Mouse (Mus musculus): ENCODE results near the gene Vwf.

Vwf gene

GRCm38 (mm10) chr6:125622434-125622833 is 75.9 kb downstream of the Vwf start:
- no peak for DNase-seq (ENCODE audit: low spot score in 2 of 2)

DNA sequence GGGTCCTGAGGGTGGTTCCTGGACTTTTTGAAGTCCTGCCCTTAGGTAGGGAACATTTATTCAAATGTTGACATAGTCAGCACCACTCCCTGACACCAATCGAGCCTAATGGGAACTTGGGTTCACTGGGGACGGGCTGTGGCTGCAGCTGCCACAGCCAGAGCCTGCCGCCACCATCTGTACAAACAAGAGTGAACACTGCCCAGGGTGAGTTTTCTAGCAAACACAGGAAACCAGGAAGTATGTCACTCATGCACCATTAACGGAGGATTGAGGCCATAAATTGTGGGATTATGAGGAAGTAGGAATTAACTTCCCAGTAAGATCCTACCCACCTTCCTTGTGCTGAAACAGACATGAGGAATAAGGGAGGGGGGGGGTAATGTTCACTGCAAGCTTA is 93.9 kb downstream of the Vwf start:
- no peak for DNase-seq (ENCODE audit: low spot score in 2 of 2)

DNA sequence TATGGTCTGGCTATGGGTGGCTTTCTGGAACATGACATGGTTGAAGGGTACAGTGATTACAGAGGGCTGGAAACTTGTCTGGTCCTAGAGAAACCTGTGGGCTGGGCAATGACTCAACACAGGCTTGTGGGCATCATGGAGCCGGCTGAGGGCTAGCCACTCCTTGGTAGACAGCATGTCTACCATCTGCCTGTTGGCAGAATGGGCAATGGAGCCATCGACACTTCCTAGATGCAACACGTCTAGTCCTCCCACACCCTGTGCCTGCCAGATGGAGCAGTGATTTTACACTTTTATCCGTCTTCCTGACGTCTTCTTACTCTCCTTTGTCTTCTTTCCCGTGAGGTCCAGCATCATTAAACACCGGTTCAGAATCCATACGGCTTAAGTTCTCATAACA is 94.6 kb downstream of the Vwf start:
- no peak for DNase-seq (ENCODE audit: low spot score in 2 of 2)

DNA sequence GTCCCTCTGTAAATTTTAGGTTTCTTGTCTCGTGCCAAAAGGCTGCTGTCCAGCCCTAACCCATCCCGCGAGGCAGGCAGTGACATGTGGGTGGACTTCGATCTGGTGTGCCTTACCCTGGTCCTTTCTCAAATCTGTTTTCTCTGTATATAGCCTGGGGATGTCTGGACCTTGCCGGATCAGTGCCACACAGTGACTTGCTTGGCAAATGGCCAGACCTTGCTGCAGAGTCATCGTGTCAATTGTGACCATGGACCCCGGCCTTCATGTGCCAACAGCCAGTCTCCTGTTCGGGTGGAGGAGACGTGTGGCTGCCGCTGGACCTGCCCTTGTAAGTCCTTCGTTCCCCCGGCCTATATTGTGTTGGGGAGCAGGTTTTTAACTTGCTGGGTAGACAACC is 102.4 kb downstream of the Vwf start:
- DNase-seq (ENCODE audit: low spot score in 2 of 2): no peak

DNA sequence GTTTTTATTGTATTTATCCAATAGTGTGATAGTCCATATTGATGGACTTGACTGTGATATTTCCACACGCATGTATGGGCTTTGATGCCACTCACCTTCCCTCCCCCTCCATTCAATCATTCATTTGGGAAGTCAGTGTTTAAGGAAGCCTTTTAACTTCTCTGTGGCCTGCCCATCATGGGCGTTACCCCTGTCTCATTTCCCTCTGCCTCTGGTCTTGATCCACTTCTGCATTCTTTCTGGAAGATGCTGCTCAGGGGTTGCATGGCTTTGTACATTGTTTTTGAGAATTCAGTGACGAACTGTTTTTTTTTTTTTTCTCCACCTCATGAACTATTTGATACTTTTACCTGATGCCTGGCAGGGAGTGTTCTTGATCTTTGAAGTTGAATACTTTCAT is 104.8 kb downstream of the Vwf start:
- DNase-seq (ENCODE audit: low spot score in 2 of 2): no peak

DNA sequence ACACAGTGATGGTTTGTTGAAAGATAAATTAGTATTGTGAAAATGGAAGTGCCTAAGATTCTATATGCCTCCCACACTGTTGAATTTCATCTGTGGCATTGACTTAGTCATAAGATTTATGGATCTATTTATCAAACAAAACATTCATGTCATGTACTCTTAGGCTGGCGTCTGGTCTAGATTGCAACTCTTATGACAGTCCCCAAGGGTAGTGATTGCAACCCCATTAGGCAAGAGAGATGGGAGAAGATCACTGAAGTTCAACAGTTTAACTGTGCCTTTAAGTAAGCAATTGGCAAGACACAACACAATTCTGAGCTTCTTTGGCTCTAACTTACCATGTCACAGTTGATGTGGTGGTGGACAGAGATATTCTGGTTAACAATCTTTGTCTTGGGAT is 106.8 kb downstream of the Vwf start:
- DNase-seq (ENCODE audit: low spot score in 2 of 2): no peak

- no peak for DNase-seq (ENCODE audit: low spot score in 2 of 2)
Measured at GRCm38 (mm10) chr6:125656921-125657320, 110.3 kb downstream of the Vwf start.

DNA sequence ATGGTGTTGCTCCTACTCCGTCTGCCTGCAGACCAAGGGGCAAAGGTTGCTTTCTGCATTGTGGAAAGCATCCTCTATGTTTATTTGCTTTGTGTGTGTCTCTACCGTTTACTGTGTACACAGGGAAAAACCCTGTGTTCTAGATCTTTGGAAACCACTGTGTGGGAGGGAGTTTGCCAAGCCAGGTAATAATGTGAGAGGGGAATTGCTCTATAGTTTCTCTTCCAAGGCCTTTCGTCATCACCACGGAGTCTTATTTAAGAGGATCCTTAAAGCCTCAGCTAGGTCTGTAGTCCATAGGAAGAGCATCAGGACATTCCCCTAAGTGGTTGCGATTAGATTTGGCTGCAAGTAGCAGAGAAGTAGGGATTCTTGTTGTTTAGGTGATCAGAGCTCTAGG is 111.4 kb downstream of the Vwf start:
- no peak for DNase-seq (ENCODE audit: low spot score in 2 of 2)

DNA sequence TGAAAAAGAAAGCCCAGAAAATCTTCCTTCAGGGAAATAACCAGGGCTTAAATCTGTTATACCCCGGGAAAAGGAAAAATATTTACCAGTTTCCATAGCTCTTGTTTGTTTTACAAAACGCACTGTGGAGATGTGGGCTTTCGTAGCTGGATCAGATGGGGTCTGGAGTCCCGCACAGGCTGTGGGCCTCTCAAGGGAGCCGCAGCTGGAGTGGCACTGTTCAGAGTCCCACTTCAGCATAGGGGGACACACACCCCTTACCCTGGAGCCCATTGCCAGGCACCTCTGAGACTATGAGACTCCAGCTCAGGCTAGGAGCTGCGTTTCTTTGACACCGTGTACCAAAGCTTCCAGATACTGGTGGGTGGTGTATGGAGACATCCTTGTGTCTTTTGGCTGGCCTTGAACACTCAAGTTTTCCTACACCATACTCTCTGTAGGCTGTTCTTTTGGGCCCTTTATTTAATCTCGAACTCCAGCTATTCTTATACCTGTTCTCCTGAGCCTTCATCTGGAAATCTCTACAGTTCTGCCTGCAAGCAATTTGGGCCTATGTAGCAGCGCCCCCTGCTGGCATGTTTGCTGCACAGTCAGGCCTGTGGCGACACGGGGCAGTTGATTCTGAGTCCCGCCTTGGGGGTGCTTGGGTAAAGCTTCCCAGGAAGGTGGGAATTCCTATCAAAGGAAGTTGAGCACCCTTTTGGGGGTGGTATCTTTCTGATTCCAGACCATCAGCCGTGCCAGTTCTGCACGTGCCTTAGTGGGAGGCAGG is 114.7 kb downstream of the Vwf start:
- DNase-seq (ENCODE audit: low spot score in 2 of 2): peak; percentile 31 to 71

DNA sequence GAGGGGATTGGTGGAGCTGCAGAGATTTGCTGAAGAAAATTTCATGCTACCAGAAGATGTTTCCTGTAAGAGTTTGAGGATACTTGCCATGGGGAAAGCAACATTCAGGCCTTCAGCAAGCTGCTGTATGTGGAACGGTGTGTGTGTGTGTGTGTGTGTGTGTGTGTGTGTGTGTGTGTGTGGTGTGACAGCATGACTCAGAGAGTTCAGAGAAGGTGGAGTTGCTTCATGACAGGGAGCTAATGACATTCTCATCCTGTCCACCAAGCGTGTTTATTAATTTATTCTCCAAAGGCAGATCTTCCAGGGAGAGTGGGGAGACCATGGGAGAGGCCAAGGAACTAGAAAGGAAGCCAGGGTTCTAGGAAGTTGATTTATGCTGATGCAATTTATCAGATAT is 117.3 kb downstream of the Vwf start:
- DNase-seq (ENCODE audit: low spot score in 2 of 2): no peak

- no peak for DNase-seq (ENCODE audit: low spot score in 2 of 2)
Measured at GRCm38 (mm10) chr6:125671835-125672234, 125.3 kb downstream of the Vwf start.

DNA sequence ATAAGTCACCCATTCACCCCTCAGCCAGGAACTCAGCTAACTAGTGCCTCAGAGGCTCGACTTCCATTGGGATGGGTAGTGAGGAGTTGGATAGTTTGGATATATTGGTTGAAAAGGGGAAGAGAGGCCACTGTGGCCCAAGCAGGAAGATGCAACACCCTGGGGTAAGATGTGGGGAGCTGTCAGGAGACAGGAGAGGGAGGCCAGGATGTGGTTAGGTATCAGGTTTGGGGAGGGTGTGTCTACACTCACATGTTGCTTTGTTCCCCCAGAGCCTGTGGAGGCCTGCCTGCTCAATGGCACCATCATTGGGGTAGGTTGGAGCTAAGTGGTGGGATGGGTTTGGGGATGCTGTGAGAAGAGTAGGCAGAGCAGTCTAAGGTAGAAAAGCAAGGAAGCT is 131.9 kb downstream of the Vwf start:
- DNase-seq (ENCODE audit: low spot score in 2 of 2): no peak

GRCm38 (mm10) chr6:125680613-125681012 is 134.0 kb downstream of the Vwf start:
- DNase-seq (ENCODE audit: low spot score in 2 of 2): no peak

- no peak for DNase-seq (ENCODE audit: low spot score in 2 of 2)
Measured at GRCm38 (mm10) chr6:125685420-125685819, 138.8 kb downstream of the Vwf start.

DNA sequence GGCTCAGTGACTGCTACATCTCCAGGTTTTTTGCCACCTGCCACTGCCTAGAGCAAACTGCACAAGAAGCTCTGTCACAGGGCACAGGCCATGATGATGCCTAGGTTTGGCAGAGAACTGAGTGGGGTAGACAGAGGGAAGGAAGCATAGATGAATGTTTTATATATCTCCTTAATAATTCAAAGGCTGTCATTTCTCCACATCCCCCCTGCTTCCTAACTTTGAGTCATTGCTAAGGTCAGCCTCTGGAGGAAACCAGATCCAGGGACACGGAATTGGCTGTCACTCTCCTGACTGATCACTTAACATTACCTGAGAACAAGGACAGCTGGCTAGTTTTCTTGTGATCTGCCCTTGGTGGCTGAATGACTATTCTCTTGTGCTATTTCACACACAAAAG is 141.4 kb downstream of the Vwf start:
- DNase-seq (ENCODE audit: low spot score in 2 of 2): no peak

DNA sequence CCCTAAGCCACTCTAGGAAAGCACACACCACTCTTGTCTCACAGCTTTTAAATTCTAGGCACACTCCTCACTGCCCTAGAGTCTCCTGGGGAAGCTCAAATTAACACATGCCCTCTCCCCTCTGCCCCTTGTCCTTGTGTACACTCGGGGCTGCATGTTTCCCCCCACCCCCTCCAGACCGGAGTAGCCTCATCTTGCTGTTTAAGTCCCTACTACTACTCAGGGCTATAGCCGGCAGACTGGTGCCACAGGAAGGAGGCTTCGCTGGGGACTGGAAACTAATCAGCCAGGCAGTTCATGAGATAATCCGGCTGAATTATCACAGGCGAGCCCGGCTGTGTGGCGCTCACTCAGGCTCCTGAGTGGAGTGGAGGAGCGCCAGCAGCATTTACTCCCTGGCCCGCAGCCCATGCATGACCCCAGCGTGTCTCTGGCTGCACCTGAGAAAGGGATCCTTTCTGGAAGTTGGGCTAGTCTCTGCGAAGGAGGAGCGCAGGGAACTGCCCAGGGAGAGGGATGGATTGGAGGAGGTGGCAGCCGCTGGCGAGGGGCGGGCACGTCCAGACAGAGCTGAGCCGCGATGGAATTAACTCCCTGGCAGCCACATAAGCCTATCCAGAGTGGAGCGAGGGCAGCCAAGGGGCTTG is 143.6 kb downstream of the Vwf start, which contains the start of gene Ano2:
Ano2 (plus strand) TSS at position 363 of the 647 bp plus-strand sequence.
- DNase-seq (ENCODE audit: low spot score in 2 of 2): no peak

DNA sequence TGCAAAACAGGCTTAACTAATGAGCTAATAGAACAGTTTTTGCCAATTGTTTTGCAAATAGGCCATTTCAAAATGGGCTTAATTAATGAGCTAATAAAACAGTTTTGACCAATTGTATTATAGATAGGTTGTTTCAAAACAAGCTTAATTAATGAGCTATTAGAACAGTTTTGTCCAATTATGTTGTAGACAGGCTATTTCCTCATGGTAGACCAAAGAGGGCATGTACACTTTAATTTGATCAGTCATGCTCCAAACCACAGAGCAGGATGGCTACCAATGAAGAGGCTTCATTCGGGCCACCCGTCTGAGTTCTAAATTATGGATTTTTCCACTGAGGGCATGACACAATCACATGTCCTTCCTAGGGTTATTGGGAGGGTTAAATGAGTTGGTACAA is 154.6 kb downstream of the Vwf start:
- no peak for DNase-seq (ENCODE audit: low spot score in 2 of 2)

GRCm38 (mm10) chr6:125711261-125711660 is 164.7 kb downstream of the Vwf start:
- no peak for DNase-seq (ENCODE audit: low spot score in 2 of 2)

DNA sequence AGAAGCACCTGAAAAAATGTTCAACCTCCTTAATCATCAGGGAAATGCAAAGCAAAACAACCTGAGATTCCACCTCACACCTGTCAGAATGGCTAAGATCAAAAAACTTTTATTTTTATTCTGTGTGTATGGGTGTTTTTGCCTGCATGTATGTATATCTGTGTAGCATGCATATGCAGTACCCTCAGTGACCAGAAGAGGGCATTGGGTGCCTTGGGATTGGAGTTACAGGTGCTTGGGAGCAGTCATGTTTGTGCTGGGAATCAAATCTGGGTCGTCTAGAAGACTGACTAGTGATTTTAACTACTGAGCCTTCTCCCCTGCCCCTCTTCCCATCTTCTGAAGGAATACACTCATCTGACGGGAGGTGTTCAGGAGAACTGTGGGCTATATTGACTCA is 179.8 kb downstream of the Vwf start:
- DNase-seq (ENCODE audit: low spot score in 2 of 2): no peak

GRCm38 (mm10) chr6:125727484-125727911 is 180.9 kb downstream of the Vwf start:
- no peak for DNase-seq (ENCODE audit: low spot score in 2 of 2)

DNA sequence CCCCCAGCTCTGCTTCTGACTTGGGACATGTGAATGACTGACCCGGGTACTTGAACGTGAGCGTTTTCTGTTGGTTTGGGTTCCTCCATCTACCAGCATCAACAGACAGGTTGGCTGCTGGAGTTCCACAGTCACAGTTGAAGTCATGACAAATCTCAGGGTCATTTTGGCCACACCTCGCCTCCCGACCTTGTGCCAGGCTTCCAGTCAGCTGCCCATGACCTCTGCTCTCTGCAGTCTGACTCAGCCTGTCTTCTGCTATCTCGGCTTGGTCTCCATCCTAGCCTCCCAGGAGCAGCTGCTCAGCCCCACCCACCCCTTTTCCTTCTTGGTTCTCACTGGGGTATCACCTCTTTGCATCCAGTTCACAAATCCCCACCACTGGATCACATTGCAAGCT is 182.9 kb downstream of the Vwf start:
- no peak for DNase-seq (ENCODE audit: low spot score in 2 of 2)

GRCm38 (mm10) chr6:125729986-125730535 is 183.5 kb downstream of the Vwf start:
- DNase-seq (ENCODE audit: low spot score in 2 of 2): no peak
